Mouse (Mus musculus): ENCODE data around the gene Dcps. TPM values are rescaled to one million over a fixed set of nuclear protein-coding genes. Genes with fewer than 3 reads are reported as not detected.

Dcps gene
- polyA plus RNA-seq, 1 experiment from 2014 or later, result 92.0 TPM

- Histone ChIP-seq H3K9me3 (ENCODE audit: control insufficient read depth, low read length) (no peaks in the 10 kb centered on the region), H3K4me1 (ENCODE audit: control insufficient read depth, insufficient read depth, low read length) (no peaks in the 10 kb centered on the region), H3K36me3 (ENCODE audit: control insufficient read depth, insufficient read depth, low read length) (no peaks in the 10 kb centered on the region), H3K4me2 (ENCODE audit: low read depth) (no peak overlapping the region), H3K27ac (ENCODE audit: low read depth, low read length) (no peak overlapping the region), H3K9ac (ENCODE audit: low read length) (no peak overlapping the region), H3K4me3 (ENCODE audit: low read depth, low read length) (no peak overlapping the region), H3K27me3 (ENCODE audit: control insufficient read depth, insufficient read depth, low read length) (no peaks in the 10 kb centered on the region)
- no peak for DNase-seq (ENCODE audit: low spot score)
- no peak for ATAC-seq (ENCODE audit: insufficient read depth, low FRiP score, low TSS enrichment)
- WGBS, result 87% methylated on average over 16 of the region's 16 CpGs
Observed at GRCm38 (mm10) chr9:35131637-35132397, 44.0 kb downstream of the Dcps start.

GRCm38 (mm10) chr9:35128995-35129418 lies 46.9 kb downstream of the Dcps start:
- DNase-seq (ENCODE audit: low spot score) (no peak), ATAC-seq (ENCODE audit: insufficient read depth, low FRiP score, low TSS enrichment) (no peak)
- H3K9ac ChIP-seq (ENCODE audit: low read length), result no peak overlapping the region
- H3K36me3 ChIP-seq (ENCODE audit: control insufficient read depth, insufficient read depth, low read length), result no peaks in the 10 kb centered on the region
- H3K4me2 ChIP-seq (ENCODE audit: low read depth), result no peak overlapping the region
- H3K27me3 ChIP-seq (ENCODE audit: control insufficient read depth, insufficient read depth, low read length), result no peaks in the 10 kb centered on the region
- H3K4me1 ChIP-seq (ENCODE audit: control insufficient read depth, insufficient read depth, low read length), result no peaks in the 10 kb centered on the region
- no peak overlapping the region for H3K4me3 ChIP-seq (ENCODE audit: low read depth, low read length)
- no peaks in the 10 kb centered on the region for H3K9me3 ChIP-seq (ENCODE audit: control insufficient read depth, low read length)
- WGBS, result 88% methylated on average over 9 of the region's 9 CpGs
- no peak overlapping the region for H3K27ac ChIP-seq (ENCODE audit: low read depth, low read length)

DNA sequence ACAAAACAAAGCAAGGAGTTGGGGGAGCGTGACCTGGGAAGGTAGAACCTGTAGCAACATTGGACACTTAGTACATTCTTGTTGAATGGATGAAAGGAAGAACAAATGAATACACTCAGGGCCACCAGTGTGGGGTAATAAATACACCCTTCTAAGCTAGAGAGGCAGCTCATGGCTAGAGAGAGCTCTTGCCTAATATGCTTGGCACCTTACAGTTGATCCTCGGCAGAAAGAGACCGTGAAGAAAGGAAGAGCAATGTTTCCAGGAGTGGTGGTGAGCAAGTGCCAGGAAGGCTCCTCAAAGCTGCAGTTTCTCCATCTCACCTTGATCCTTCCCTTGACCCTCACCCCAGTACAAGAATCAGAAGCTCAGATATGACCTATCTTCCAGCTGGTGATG lies 47.3 kb downstream of the Dcps start:
- Histone ChIP-seq H3K9me3 (ENCODE audit: control insufficient read depth, low read length) (no peaks in the 10 kb centered on the region), H3K4me1 (ENCODE audit: control insufficient read depth, insufficient read depth, low read length) (no peaks in the 10 kb centered on the region), H3K27me3 (ENCODE audit: control insufficient read depth, insufficient read depth, low read length) (no peaks in the 10 kb centered on the region), H3K4me2 (ENCODE audit: low read depth) (no peak overlapping the region), H3K27ac (ENCODE audit: low read depth, low read length) (no peak overlapping the region), H3K4me3 (ENCODE audit: low read depth, low read length) (no peak overlapping the region), H3K9ac (ENCODE audit: low read length) (no peak overlapping the region), H3K36me3 (ENCODE audit: control insufficient read depth, insufficient read depth, low read length) (no peaks in the 10 kb centered on the region)
- no peak for ATAC-seq (ENCODE audit: insufficient read depth, low FRiP score, low TSS enrichment)
- no peak for DNase-seq (ENCODE audit: low spot score)
- WGBS, result 94% methylated on average over 3 of the region's 3 CpGs

- Histone ChIP-seq H3K4me2 (ENCODE audit: low read depth) (no peak overlapping the region), H3K9me3 (ENCODE audit: control insufficient read depth, low read length) (no peaks in the 10 kb centered on the region), H3K36me3 (ENCODE audit: control insufficient read depth, insufficient read depth, low read length) (no peaks in the 10 kb centered on the region), H3K4me3 (ENCODE audit: low read depth, low read length) (no peak overlapping the region), H3K27me3 (ENCODE audit: control insufficient read depth, insufficient read depth, low read length) (no peaks in the 10 kb centered on the region), H3K27ac (ENCODE audit: low read depth, low read length) (no peak overlapping the region), H3K4me1 (ENCODE audit: control insufficient read depth, insufficient read depth, low read length) (no peaks in the 10 kb centered on the region), H3K9ac (ENCODE audit: low read length) (no peak overlapping the region)
- no peak for DNase-seq (ENCODE audit: low spot score)
- ATAC-seq (ENCODE audit: insufficient read depth, low FRiP score, low TSS enrichment), result no peak
- WGBS, result 97% methylated on average over 5 of the region's 5 CpGs
Observed at GRCm38 (mm10) chr9:35127561-35127960, 48.3 kb downstream of the Dcps start.

- Histone ChIP-seq H3K9ac (ENCODE audit: low read length) (no peak overlapping the region), H3K4me3 (ENCODE audit: low read depth, low read length) (no peak overlapping the region), H3K36me3 (ENCODE audit: control insufficient read depth, insufficient read depth, low read length) (no peaks in the 10 kb centered on the region), H3K9me3 (ENCODE audit: control insufficient read depth, low read length) (no peaks in the 10 kb centered on the region), H3K27me3 (ENCODE audit: control insufficient read depth, insufficient read depth, low read length) (no peaks in the 10 kb centered on the region), H3K4me1 (ENCODE audit: control insufficient read depth, insufficient read depth, low read length) (no peaks in the 10 kb centered on the region), H3K4me2 (ENCODE audit: low read depth) (no peak overlapping the region), H3K27ac (ENCODE audit: low read depth, low read length) (no peak overlapping the region)
- DNase-seq (ENCODE audit: low spot score) (no peak), ATAC-seq (ENCODE audit: insufficient read depth, low FRiP score, low TSS enrichment) (no peak)
- WGBS, result 92% methylated on average over 6 of the region's 6 CpGs
Observed at GRCm38 (mm10) chr9:35127147-35127546, 48.7 kb downstream of the Dcps start.

DNA sequence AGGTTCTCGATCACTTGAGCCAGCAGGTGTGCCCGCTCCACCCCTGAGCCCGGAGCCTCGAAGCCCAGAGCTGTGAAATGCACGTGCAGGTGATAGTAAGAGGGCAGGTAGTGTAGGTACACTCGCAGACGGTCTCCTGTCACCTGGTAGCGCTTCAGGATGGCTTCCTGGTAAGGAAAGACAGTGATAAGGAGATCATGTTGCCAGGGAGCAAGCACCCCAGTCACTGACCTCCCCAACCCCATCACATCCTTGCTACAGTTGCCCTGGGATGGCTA lies 51.2 kb downstream of the Dcps start:
- no peak for DNase-seq (ENCODE audit: low spot score)
- no peaks in the 10 kb centered on the region for H3K4me1 ChIP-seq (ENCODE audit: control insufficient read depth, insufficient read depth, low read length)
- whole genome bisulfite sequencing, result 95% methylated on average over 8 of the region's 8 CpGs
- H3K9me3 ChIP-seq (ENCODE audit: control insufficient read depth, low read length), result no peaks in the 10 kb centered on the region
- no peak overlapping the region for H3K4me3 ChIP-seq (ENCODE audit: low read depth, low read length)
- ATAC-seq (ENCODE audit: insufficient read depth, low FRiP score, low TSS enrichment), result no peak
- H3K9ac ChIP-seq (ENCODE audit: low read length), result no peak overlapping the region
- H3K4me2 ChIP-seq (ENCODE audit: low read depth), result no peak overlapping the region
- no peaks in the 10 kb centered on the region for H3K36me3 ChIP-seq (ENCODE audit: control insufficient read depth, insufficient read depth, low read length)
- no peak overlapping the region for H3K27ac ChIP-seq (ENCODE audit: low read depth, low read length)
- H3K27me3 ChIP-seq (ENCODE audit: control insufficient read depth, insufficient read depth, low read length), result no peaks in the 10 kb centered on the region

DNA sequence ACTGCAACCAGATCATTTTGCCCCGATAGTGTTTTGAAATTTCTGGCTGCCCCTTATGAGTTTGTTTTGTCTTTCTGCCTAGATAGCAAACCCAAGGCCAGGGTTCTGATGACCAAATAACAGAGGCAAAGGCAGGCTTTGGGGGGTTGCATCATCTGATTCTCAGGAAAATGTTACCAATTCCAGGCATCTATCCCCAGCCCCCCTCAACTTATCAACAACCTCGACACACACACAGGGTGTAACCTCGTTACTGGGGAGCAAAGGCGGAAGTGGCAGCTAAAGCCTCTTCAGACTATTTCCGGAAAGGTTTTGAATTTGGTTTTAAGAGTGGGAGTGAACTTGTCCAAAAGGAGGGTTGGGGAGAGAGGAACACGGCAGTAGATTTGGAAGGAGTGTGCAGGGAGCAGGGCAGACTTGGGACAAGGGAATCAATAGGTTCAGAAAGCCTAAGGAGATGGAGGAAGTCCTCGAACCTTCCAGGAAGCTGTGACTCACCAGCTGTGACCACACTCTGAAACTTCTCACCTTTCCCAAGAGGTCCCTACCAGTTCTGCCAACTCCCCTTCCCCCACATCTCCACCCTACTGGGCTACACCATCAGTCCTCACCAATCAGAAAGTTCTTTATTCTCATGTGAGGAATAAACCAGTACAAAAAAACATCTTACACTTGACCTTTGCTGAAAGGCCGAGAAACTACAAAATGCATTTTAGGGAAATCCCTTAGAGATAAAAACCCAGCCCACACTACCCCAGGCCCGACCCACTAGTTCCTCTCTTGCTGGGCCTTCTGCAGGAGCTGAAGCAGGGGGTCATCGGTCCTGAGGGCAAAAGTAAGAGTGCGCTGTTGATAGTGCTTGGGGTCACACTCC lies 51.8 kb downstream of the Dcps start:
- no peaks in the 10 kb centered on the region for H3K9me3 ChIP-seq (ENCODE audit: control insufficient read depth, low read length)
- H3K4me3 ChIP-seq (ENCODE audit: low read depth, low read length), result no peak overlapping the region
- no peak overlapping the region for H3K4me2 ChIP-seq (ENCODE audit: low read depth)
- H3K9ac ChIP-seq (ENCODE audit: low read length), result no peak overlapping the region
- no peaks in the 10 kb centered on the region for H3K4me1 ChIP-seq (ENCODE audit: control insufficient read depth, insufficient read depth, low read length)
- 88% methylated on average over 11 of the region's 11 CpGs for WGBS
- H3K36me3 ChIP-seq (ENCODE audit: control insufficient read depth, insufficient read depth, low read length), result no peaks in the 10 kb centered on the region
- no peak overlapping the region for H3K27ac ChIP-seq (ENCODE audit: low read depth, low read length)
- DNase-seq (ENCODE audit: low spot score) (no peak), ATAC-seq (ENCODE audit: insufficient read depth, low FRiP score, low TSS enrichment) (no peak)
- H3K27me3 ChIP-seq (ENCODE audit: control insufficient read depth, insufficient read depth, low read length), result no peaks in the 10 kb centered on the region

- Histone ChIP-seq H3K27ac (ENCODE audit: low read depth, low read length) (no peak overlapping the region), H3K9ac (ENCODE audit: low read length) (no peak overlapping the region), H3K9me3 (ENCODE audit: control insufficient read depth, low read length) (no peaks in the 10 kb centered on the region), H3K4me2 (ENCODE audit: low read depth) (no peak overlapping the region), H3K4me3 (ENCODE audit: low read depth, low read length) (no peak overlapping the region), H3K27me3 (ENCODE audit: control insufficient read depth, insufficient read depth, low read length) (no peaks in the 10 kb centered on the region), H3K4me1 (ENCODE audit: control insufficient read depth, insufficient read depth, low read length) (no peaks in the 10 kb centered on the region), H3K36me3 (ENCODE audit: control insufficient read depth, insufficient read depth, low read length) (no peaks in the 10 kb centered on the region)
- DNase-seq (ENCODE audit: low spot score) (no peak), ATAC-seq (ENCODE audit: insufficient read depth, low FRiP score, low TSS enrichment) (no peak)
- WGBS, result 69% methylated on average over 2 of the region's 2 CpGs
Observed at GRCm38 (mm10) chr9:35123456-35123803, 52.4 kb downstream of the Dcps start.

Measured in neural tube, embryonic 11.5 days (tissue).